Mouse (Mus musculus): ENCODE data around the gene Ppp1r32.

Gene Ppp1r32

GRCm38 (mm10) chr19:10482703-10483102 is at the start of gene Ppp1r32:
Gene Ppp1r32, minus strand, starts transcription at chr19:10482928.
- DNase-seq (ENCODE audit: low spot score in 2 of 2), result no peak

- DNase-seq (ENCODE audit: low spot score in 2 of 2), result no peak
These were observed 47.4 kb upstream of the Ppp1r32 start for GRCm38 (mm10) chr19:10530082-10530481.

DNA sequence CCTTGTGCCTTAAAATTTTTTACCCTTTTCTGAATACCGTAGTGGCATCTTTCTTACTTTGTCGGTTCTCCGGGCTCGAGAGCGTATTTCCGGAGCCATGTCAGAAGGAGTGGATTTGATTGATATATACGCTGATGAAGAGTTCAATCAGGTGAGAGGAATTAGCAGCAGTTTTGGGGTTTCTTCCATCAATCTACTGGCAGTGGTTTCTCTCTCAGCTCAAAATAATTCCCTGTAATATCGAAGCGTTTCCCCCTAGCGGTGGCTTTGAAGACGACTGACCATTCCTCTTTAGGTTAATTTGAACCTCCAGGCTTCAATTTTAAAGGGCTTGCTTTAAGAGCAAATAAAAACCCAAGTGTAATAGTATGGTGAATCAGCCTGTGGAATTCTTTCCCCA is 43.2 kb upstream of the Ppp1r32 start, which contains the start of gene Sdhaf2:
Gene Sdhaf2 (minus strand): TSS at position 233 of the 400 bp plus-strand sequence.
- peak; percentile 50 to 60 for DNase-seq (ENCODE audit: low spot score in 2 of 2)

DNA sequence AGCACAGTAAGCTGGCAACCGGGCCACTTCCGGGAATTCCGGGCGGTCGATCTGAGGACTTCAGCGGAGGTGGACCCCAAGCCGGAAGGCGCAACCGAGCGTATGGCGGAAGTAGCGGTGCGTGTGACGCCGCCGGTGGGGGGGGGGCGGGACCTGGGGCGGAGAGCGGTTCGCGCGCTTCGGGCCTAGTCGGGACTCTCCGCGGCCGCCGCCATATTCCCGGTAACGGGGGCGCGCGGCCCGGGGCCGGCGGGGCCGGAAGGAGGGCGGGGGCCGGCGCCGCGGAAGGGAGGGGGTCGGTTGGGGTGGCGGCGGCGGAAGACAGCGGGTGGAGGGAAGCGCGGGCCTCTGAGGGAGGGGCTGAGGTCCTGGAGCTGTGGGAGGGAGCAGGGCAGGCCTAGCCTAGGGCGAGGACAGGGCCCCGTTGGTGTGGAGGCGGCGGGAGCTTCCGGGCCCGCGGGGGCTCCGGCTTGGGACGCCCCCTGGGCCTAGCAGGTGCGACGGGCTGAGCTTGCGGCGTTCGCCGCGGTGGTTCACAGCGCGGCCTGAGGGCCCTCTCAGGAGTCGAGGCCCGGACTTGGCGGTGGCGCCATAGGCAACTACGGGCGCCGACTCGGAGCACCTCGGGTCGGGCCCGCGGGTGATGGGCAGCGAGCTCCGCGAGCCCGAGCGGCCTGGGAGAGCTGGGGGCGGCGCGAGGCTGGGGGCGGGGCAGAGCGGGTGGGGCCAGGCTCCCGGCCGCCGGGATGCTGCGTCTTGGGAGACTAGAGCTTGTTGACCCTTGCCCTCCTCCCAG is 42.6 kb upstream of the Ppp1r32 start, which contains the start of gene Cpsf7:
Gene Cpsf7 (plus strand): TSS at position 161 of the 796 bp plus-strand sequence.
- peak; percentile 95 for DNase-seq (ENCODE audit: low spot score in 2 of 2)

DNA sequence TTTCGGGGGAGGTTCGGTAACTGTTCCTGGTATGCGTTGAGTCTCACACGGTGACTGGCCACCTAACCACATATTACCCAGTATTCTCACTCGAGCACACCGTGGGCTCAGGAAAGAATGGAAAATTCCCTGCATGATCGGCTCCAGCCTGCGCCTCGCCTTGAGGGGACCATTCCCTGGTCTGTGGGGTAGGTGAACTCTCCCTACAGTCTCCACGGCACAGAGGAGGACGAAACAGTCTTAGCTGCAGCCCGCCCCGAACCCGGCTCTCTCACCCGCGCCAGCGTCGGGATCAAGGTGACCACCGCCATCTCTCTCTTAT is 42.0 kb upstream of the Ppp1r32 start:
- no peak for DNase-seq (ENCODE audit: low spot score in 2 of 2)

DNA sequence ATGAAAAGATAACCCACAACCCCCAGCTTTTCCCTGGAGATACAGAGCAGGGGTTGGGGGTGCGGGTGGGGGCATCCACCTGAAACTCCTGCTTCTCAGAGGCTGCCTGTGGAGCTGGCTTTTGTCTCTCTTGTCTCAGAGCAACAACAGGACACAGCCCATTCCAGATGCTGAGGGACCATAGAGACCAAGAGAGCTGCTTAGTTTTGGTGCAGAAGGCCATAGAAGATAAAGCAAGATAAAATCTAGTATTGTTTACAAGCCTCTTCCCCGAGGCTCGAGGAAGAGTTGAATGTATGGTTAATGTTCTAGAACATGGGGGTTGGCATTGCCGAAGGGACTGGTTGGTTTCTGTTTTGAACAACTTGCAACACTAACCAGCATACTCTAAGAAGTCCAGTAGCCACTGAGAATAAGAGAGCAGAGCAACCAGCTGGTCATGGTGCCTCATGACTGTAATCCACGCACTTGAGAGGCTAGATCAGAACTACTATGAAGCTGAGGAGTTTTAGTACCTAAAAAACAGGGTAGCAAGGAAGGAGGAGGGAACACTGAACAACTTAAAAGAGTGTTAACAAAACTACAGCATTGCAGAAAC is 40.9 kb upstream of the Ppp1r32 start:
- DNase-seq (ENCODE audit: low spot score in 2 of 2), result no peak

- DNase-seq (ENCODE audit: low spot score in 2 of 2), result no peak
These were observed 39.2 kb upstream of the Ppp1r32 start for GRCm38 (mm10) chr19:10521926-10522325.

GRCm38 (mm10) chr19:10520355-10520754 is 37.6 kb upstream of the Ppp1r32 start:
- DNase-seq (ENCODE audit: low spot score in 2 of 2), result no peak

DNA sequence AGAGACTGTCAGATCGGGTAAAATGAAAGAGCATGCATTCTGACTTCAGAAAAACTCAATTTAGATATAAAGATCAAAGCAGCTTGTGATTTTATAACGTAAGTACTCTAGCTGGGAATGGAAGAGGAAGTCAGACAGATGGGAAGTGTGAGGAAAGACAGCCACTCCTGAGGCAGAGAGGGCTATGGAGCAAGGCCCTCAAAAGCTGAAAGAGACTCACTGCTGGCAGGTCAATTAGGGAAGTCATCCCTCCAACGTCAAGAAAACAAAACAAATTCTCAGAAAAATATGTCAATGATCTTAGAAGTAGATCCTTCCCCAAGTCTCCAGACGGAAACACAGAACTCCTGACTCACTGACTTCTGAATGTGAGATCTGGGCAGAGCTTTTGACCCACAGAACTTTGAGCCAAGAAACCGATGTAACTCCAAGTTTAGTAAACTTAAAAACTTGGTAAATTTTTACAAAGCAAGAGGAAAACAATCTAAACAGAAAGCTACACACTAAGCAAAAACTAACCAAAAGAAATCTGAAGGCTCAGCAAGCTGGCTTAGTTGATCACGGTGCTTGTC is 28.1 kb upstream of the Ppp1r32 start:
- no peak for DNase-seq (ENCODE audit: low spot score in 2 of 2)

GRCm38 (mm10) chr19:10502571-10502970 is 19.8 kb upstream of the Ppp1r32 start:
- DNase-seq (ENCODE audit: low spot score in 2 of 2), result no peak

- DNase-seq (ENCODE audit: low spot score in 2 of 2), result no peak
These were observed 17.9 kb upstream of the Ppp1r32 start for GRCm38 (mm10) chr19:10500581-10500980.

GRCm38 (mm10) chr19:10497512-10498160 is 14.9 kb upstream of the Ppp1r32 start:
- DNase-seq (ENCODE audit: low spot score in 2 of 2), result no peak

DNA sequence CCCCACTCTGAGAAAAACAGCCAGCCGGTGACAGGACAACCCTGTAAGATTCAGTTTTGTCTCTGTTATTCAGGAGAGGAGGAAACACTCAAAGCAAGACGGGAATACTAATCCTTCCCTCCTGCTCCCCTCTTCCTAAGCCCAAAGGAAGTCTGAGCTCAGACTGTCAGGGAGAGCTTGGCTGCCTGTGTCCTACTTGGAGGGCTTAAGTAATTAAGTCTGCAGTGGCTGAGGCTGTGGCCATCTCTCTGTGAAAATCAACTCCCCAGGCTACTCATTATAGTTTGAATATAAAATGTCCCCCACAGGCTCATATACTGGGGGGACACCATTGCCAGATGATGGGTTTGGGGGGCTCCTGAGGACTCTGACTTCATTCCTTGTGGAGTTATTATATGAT is 14.2 kb upstream of the Ppp1r32 start:
- DNase-seq (ENCODE audit: low spot score in 2 of 2), result no peak

GRCm38 (mm10) chr19:10495670-10496069 is 12.9 kb upstream of the Ppp1r32 start:
- no peak for DNase-seq (ENCODE audit: low spot score in 2 of 2)

DNA sequence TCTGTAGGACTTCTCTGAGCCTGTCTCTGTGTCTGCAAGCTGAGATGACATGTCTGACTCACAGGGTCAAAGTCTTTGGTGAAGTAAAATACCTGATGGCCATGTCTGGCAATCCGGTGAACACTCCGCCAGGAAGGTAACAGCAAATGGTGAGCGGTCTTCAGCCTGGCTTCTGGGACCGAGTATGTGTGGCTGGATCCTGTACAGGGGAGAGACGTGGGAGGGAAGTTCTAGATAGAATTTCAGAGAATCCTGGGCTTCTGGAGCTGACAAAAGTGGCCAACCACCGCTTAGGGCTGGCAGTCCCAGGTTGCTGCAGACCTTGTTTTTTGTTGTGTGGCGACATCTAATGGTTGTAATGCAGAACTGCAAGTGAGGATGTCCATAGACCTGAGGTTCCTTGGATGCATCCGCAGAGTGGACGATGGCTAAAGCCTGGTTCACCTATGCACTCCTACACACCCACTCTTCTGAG is 3.6 kb upstream of the Ppp1r32 start:
- peak; percentile 77 to 79 for DNase-seq (ENCODE audit: low spot score in 2 of 2)

DNA sequence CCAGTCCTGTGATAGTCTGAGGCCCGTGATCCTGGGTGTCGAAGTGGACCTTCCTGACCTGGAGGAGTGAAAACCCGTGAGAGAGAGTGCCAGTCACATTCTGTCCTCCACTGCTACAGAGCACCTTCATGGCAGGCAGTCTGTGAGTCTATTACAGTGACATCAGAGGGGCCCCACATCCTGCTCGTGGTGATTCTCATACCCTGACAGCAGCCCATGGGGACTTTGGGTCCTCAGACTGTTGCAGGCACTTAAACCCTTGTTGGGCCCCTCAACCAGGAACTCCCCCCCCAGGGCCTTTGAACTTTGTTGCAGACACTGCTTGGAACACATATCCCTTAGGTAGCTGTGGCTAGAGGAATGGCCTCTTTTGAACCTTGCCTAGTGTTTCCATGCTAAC is 3.2 kb downstream of the Ppp1r32 start:
- DNase-seq (ENCODE audit: low spot score in 2 of 2), result no peak

DNA sequence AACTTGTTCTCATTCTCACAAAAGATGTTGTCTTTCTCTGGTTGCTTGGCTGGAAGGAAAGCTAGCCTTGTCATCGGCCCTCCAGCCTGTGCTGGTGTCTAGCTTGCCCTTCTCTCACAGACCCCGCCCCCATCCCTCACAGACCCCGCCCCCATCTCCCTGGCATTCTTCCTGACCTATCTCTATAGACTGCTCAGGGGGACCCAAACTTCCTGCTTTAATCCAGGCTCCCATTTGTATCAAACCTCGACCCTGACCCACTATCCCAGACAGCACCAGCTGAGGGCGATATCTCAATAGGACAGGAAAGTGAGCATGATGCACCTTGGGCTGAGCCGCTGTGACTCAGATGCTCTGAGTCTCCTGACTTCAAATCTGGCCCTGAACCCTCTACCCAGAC is 8.9 kb downstream of the Ppp1r32 start:
- DNase-seq (ENCODE audit: low spot score in 2 of 2), result no peak

- DNase-seq (ENCODE audit: low spot score in 2 of 2), result no peak
These were observed 9.8 kb downstream of the Ppp1r32 start for GRCm38 (mm10) chr19:10472958-10473357.

GRCm38 (mm10) chr19:10469171-10469658 is 13.5 kb downstream of the Ppp1r32 start:
- DNase-seq (ENCODE audit: low spot score in 2 of 2), result no peak

- DNase-seq (ENCODE audit: low spot score in 2 of 2), result no peak
These were observed 18.3 kb downstream of the Ppp1r32 start for GRCm38 (mm10) chr19:10464427-10464826.

DNA sequence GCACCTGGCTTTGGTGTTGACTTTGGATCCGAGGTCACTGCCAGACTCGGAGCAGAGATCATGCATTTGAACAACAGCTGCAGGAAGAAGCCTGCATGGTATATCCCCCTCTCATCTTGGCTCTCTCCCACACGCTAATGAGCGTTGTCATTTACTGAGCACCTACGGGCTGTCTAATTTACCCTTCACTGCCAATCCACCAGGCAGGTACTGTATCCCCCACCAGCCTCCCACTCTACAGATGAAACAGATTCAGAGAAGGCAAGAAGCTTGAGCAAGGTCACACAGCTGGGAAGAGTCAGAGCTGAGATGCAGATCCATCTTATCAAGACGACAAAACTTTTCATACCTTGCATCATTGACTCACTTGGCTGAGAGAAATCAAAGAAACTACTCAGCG is 21.1 kb downstream of the Ppp1r32 start:
- DNase-seq (ENCODE audit: low spot score in 2 of 2), result peak in 1 of 2 experiments; percentile 40

GRCm38 (mm10) chr19:10459907-10460306 is 22.8 kb downstream of the Ppp1r32 start:
- DNase-seq (ENCODE audit: low spot score in 2 of 2), result peak in 1 of 2 experiments; percentile 42
